Mouse (Mus musculus) urinary bladder, postnatal 36 days (tissue): Measurements from ENCODE around the gene Sspo.

Source experiments
- DNase-seq, 2 experiments: peaks; one replicate each; pipeline ENCODE4 v3.0.0; 2022; ENCODE audit warnings: low spot score in 2 of 2, mixed read lengths in 1 of 2

Sspo gene

GRCm38 (mm10) chr6:48435706-48436349 is 12.2 kb upstream of the Sspo start:
- no peak for DNase-seq

GRCm38 (mm10) chr6:48437679-48438376 is 10.2 kb upstream of the Sspo start:
- no peak for DNase-seq

GRCm38 (mm10) chr6:48438475-48439125 is 9.4 kb upstream of the Sspo start:
- DNase-seq: no peak

GRCm38 (mm10) chr6:48439654-48440053 is 8.4 kb upstream of the Sspo start:
- no peak for DNase-seq

GRCm38 (mm10) chr6:48440306-48441014 is 7.6 kb upstream of the Sspo start:
- no peak for DNase-seq

- peak; percentile 96 for DNase-seq
Observed at GRCm38 (mm10) chr6:48443592-48444309, 4.3 kb upstream of the Sspo start.

GRCm38 (mm10) chr6:48444310-48445180 is 3.5 kb upstream of the Sspo start:
- DNase-seq: peak in 1 of 2 experiments; percentile 38

GRCm38 (mm10) chr6:48445181-48446101 is 2.6 kb upstream of the Sspo start, which contains the start of gene Zfp467:
Zfp467 (minus strand) TSS chr6:48445825.
- peak; percentile 55 to 61 for DNase-seq

- DNase-seq: no peak
Observed at GRCm38 (mm10) chr6:48446256-48446655, 1.8 kb upstream of the Sspo start.

GRCm38 (mm10) chr6:48446896-48447295 is 1.1 kb upstream of the Sspo start:
- DNase-seq: no peak

GRCm38 (mm10) chr6:48448527-48448926 is 498 bp downstream of the Sspo start:
- no peak for DNase-seq

GRCm38 (mm10) chr6:48452151-48452550 is 4.1 kb downstream of the Sspo start:
- DNase-seq: no peak

- no peak for DNase-seq
Observed at GRCm38 (mm10) chr6:48452771-48453170, 4.7 kb downstream of the Sspo start.

- no peak for DNase-seq
Observed at GRCm38 (mm10) chr6:48464966-48465679, 17.1 kb downstream of the Sspo start.

- DNase-seq: no peak
Observed at GRCm38 (mm10) chr6:48466715-48467114, 18.7 kb downstream of the Sspo start.

- no peak for DNase-seq
Observed at GRCm38 (mm10) chr6:48467490-48467889, 19.5 kb downstream of the Sspo start.

GRCm38 (mm10) chr6:48470739-48471138 is 22.7 kb downstream of the Sspo start:
- no peak for DNase-seq

- no peak for DNase-seq
Observed at GRCm38 (mm10) chr6:48478446-48478845, 30.4 kb downstream of the Sspo start.

GRCm38 (mm10) chr6:48482501-48482900 is 34.5 kb downstream of the Sspo start:
- no peak for DNase-seq
